Mouse (Mus musculus): ENCODE measurements around the gene Tff2. TPM values are rescaled to one million over a fixed set of nuclear protein-coding genes. Genes with fewer than 3 reads are reported as not detected.

Tff2 gene
- polyA plus RNA-seq, 2 experiments = not detected

DNA sequence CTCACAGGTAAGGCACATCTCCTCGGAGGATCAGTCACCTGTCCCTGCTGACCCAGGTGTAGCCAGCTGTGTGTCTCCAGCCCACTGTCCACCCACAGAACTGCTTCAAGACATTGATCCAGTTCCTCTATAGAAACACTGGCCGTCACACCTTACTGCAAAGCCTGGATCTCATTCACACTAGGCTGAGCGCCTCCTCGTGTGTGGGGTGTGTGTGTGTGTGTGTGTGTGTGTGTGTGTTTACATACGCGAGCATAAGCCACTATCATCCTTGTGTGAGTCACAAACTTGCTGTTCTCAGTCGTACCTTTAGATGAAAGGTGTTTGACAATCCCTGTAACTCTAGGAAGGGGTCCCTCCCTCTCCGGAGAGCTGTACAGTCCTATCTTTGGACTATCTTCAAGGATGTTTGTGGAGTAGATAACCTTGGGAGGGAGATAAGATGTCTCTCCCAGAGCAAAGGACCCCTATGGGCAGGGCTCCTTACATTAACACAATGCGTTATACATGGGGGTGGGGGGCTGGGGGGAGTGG lies 9.0 kb upstream of the Tff2 start:
- WGBS = 76% methylated on average over 9 of the region's 9 CpGs
- no peaks in the 10 kb centered on the region for H3K27me3 ChIP-seq (ENCODE audit: control insufficient read depth, insufficient read depth, low read length)
- TF ChIP-seq POLR2A (IDR thresholded peaks at IDR 0.05; ENCODE audit: borderline replicate concordance, extremely low read depth, insufficient read depth, insufficient read length) = no peak
- no peak overlapping the region for H3K4me2 ChIP-seq (replicated peaks; ENCODE audit: low read depth, low read length, severe bottlenecking)
- no peak overlapping the region for H3K9ac ChIP-seq (ENCODE audit: low read depth, low read length, severe bottlenecking)
- no peaks in the 10 kb centered on the region for H3K36me3 ChIP-seq (ENCODE audit: control insufficient read depth, insufficient read depth, low read length)
- H3K9me3 ChIP-seq (ENCODE audit: control insufficient read depth, low read length) = 0 out of 2 replicates have a peak, but pooled peaks cover 6% of the 10 kb centered on the region
- no peaks in the 10 kb centered on the region for H3K4me1 ChIP-seq (ENCODE audit: control insufficient read depth, insufficient read depth, low read length)
- no peak overlapping the region for H3K27ac ChIP-seq (replicated peaks; ENCODE audit: low read depth, low read length)
- no peak overlapping the region for H3K4me3 ChIP-seq (replicated peaks; ENCODE audit: low read length)
- ATAC-seq (ENCODE audit: low FRiP score, low read depth) (no peak), DNase-seq (ENCODE audit: low spot score) (no peak)

DNA sequence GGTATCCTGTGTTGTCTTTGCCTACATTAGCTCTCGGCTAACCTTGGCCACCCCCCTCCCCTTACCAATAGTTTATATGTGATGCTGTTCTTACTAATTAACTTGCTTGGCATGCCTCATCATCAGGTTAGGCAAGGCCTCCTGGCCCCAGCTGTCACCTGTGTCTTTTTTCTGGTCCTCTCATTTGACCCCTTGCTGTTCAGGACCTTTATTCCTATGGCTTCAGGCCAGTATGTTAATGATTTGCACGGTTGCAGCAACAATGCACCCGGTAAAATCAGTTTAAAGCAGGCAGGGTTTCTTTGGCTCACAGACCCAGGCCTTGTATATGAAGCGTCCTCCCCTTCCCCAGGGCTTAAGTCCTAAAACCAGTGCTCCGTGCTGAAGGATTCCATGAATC lies 8.4 kb upstream of the Tff2 start:
- Histone ChIP-seq H3K9me3 (ENCODE audit: control insufficient read depth, low read length) (0 out of 2 replicates have a peak, but pooled peaks cover 6% of the 10 kb centered on the region), H3K36me3 (ENCODE audit: control insufficient read depth, insufficient read depth, low read length) (no peaks in the 10 kb centered on the region), H3K27ac (replicated peaks; ENCODE audit: low read depth, low read length) (no peak overlapping the region), H3K4me3 (replicated peaks; ENCODE audit: low read length) (no peak overlapping the region), H3K27me3 (ENCODE audit: control insufficient read depth, insufficient read depth, low read length) (no peaks in the 10 kb centered on the region), H3K4me1 (ENCODE audit: control insufficient read depth, insufficient read depth, low read length) (no peaks in the 10 kb centered on the region), H3K4me2 (replicated peaks; ENCODE audit: low read depth, low read length, severe bottlenecking) (no peak overlapping the region), H3K9ac (ENCODE audit: low read depth, low read length, severe bottlenecking) (no peak overlapping the region)
- 47% methylated on average over 5 of the region's 5 CpGs for WGBS
- ATAC-seq (ENCODE audit: low FRiP score, low read depth) = no peak
- no peak for DNase-seq (ENCODE audit: low spot score)
- TF ChIP-seq POLR2A (IDR thresholded peaks at IDR 0.05; ENCODE audit: borderline replicate concordance, extremely low read depth, insufficient read depth, insufficient read length) = no peak

- H3K27me3 ChIP-seq (ENCODE audit: control insufficient read depth, insufficient read depth, low read length) = no peaks in the 10 kb centered on the region
- TF ChIP-seq POLR2A (IDR thresholded peaks at IDR 0.05; ENCODE audit: borderline replicate concordance, extremely low read depth, insufficient read depth, insufficient read length) = no peak
- H3K27ac ChIP-seq (replicated peaks; ENCODE audit: low read depth, low read length) = no peak overlapping the region
- H3K4me3 ChIP-seq (replicated peaks; ENCODE audit: low read length) = no peak overlapping the region
- no peaks in the 10 kb centered on the region for H3K36me3 ChIP-seq (ENCODE audit: control insufficient read depth, insufficient read depth, low read length)
- H3K4me2 ChIP-seq (replicated peaks; ENCODE audit: low read depth, low read length, severe bottlenecking) = no peak overlapping the region
- WGBS = 84% methylated on average over 9 of the region's 9 CpGs
- H3K4me1 ChIP-seq (ENCODE audit: control insufficient read depth, insufficient read depth, low read length) = no peaks in the 10 kb centered on the region
- no peak for ATAC-seq (ENCODE audit: low FRiP score, low read depth)
- no peak for DNase-seq (ENCODE audit: low spot score)
- H3K9ac ChIP-seq (ENCODE audit: low read depth, low read length, severe bottlenecking) = no peak overlapping the region
- 0 out of 2 replicates have a peak, but pooled peaks cover 6% of the 10 kb centered on the region for H3K9me3 ChIP-seq (ENCODE audit: control insufficient read depth, low read length)
Observed at GRCm38 (mm10) chr17:31145998-31146397, 1.9 kb upstream of the Tff2 start.

GRCm38 (mm10) chr17:31142116-31142515 lies 2.0 kb downstream of the Tff2 start:
- Histone ChIP-seq H3K4me1 (ENCODE audit: control insufficient read depth, insufficient read depth, low read length) (no peaks in the 10 kb centered on the region), H3K9me3 (ENCODE audit: control insufficient read depth, low read length) (no peaks in the 10 kb centered on the region), H3K9ac (ENCODE audit: low read depth, low read length, severe bottlenecking) (no peak overlapping the region), H3K36me3 (ENCODE audit: control insufficient read depth, insufficient read depth, low read length) (no peaks in the 10 kb centered on the region), H3K27ac (replicated peaks; ENCODE audit: low read depth, low read length) (no peak overlapping the region), H3K27me3 (ENCODE audit: control insufficient read depth, insufficient read depth, low read length) (no peaks in the 10 kb centered on the region), H3K4me2 (replicated peaks; ENCODE audit: low read depth, low read length, severe bottlenecking) (no peak overlapping the region), H3K4me3 (replicated peaks; ENCODE audit: low read length) (no peak overlapping the region)
- WGBS = 93% methylated on average over 7 of the region's 7 CpGs
- ATAC-seq (ENCODE audit: low FRiP score, low read depth) = no peak
- DNase-seq (ENCODE audit: low spot score) = no peak
- no peak for TF ChIP-seq POLR2A (IDR thresholded peaks at IDR 0.05; ENCODE audit: borderline replicate concordance, extremely low read depth, insufficient read depth, insufficient read length)

GRCm38 (mm10) chr17:31138398-31138797 lies 5.7 kb downstream of the Tff2 start:
- Histone ChIP-seq H3K4me2 (replicated peaks; ENCODE audit: low read depth, low read length, severe bottlenecking) (no peak overlapping the region), H3K4me3 (replicated peaks; ENCODE audit: low read length) (no peak overlapping the region), H3K27ac (replicated peaks; ENCODE audit: low read depth, low read length) (no peak overlapping the region), H3K36me3 (ENCODE audit: control insufficient read depth, insufficient read depth, low read length) (no peaks in the 10 kb centered on the region), H3K9ac (ENCODE audit: low read depth, low read length, severe bottlenecking) (no peak overlapping the region), H3K27me3 (ENCODE audit: control insufficient read depth, insufficient read depth, low read length) (no peaks in the 10 kb centered on the region), H3K4me1 (ENCODE audit: control insufficient read depth, insufficient read depth, low read length) (no peaks in the 10 kb centered on the region), H3K9me3 (ENCODE audit: control insufficient read depth, low read length) (no peaks in the 10 kb centered on the region)
- DNase-seq (ENCODE audit: low spot score) = peak; percentile 76
- no peak for TF ChIP-seq POLR2A (IDR thresholded peaks at IDR 0.05; ENCODE audit: borderline replicate concordance, extremely low read depth, insufficient read depth, insufficient read length)
- ATAC-seq (ENCODE audit: low FRiP score, low read depth) = no peak
- 24% methylated on average over 5 of the region's 5 CpGs for WGBS

DNA sequence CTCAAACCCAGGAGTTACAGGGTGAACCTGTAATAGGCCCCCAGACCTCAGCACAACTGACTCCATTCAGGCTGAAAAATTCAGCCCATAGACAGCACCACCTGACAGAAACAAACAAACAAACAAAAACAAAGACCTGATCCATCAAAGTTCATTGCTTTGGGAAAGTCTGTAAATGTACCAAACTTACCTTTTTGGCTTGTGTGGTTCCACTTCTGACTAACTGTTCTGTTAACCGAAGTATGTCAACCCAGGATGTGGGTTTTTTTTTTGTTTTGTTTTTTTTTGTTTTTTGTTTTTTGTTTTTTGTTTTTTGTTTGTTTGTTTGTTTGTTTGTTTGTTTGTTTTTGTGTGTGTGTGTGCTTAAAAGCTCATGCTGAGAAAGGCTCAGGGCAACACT lies 7.3 kb downstream of the Tff2 start:
- no peak for ATAC-seq (ENCODE audit: low FRiP score, low read depth)
- no peaks in the 10 kb centered on the region for H3K36me3 ChIP-seq (ENCODE audit: control insufficient read depth, insufficient read depth, low read length)
- H3K9ac ChIP-seq (ENCODE audit: low read depth, low read length, severe bottlenecking) = no peak overlapping the region
- H3K4me1 ChIP-seq (ENCODE audit: control insufficient read depth, insufficient read depth, low read length) = no peaks in the 10 kb centered on the region
- no peaks in the 10 kb centered on the region for H3K9me3 ChIP-seq (ENCODE audit: control insufficient read depth, low read length)
- no peak overlapping the region for H3K27ac ChIP-seq (replicated peaks; ENCODE audit: low read depth, low read length)
- 97% methylated on average over 1 of the region's 1 CpGs for WGBS
- no peak overlapping the region for H3K4me3 ChIP-seq (replicated peaks; ENCODE audit: low read length)
- no peak for DNase-seq (ENCODE audit: low spot score)
- no peak for TF ChIP-seq POLR2A (IDR thresholded peaks at IDR 0.05; ENCODE audit: borderline replicate concordance, extremely low read depth, insufficient read depth, insufficient read length)
- H3K4me2 ChIP-seq (replicated peaks; ENCODE audit: low read depth, low read length, severe bottlenecking) = no peak overlapping the region
- H3K27me3 ChIP-seq (ENCODE audit: control insufficient read depth, insufficient read depth, low read length) = no peaks in the 10 kb centered on the region
